Mouse (Mus musculus) hindbrain, embryonic 16.5 days (tissue): ENCODE data around the gene Prss12. TPM values are rescaled to one million over a fixed set of nuclear protein-coding genes. Genes with fewer than 3 reads are reported as not detected.

Experiments
- ATAC-seq: fragments of 200-750 bp; cut with Nextera tagmentation; 2 replicates; pipeline ENCODE4 v1.8.0; 2017; ENCODE audit warnings: moderate TSS enrichment, moderate library complexity
- H3K27ac ChIP-seq: fragments of 300-500 bp; sonication (generic); 2 replicates; pipeline ENCODE4 v1.5.1; 2014; ENCODE audit warnings: low read depth, mild to moderate bottlenecking, control low read depth, low read length, moderate library complexity
- H3K27me3 ChIP-seq: fragments of 300-500 bp; sonication (generic); replicated peaks from 2 replicates; pipeline ENCODE4 v1.6.1; 2014; ENCODE audit warnings: low read length; ENCODE audit not compliant: control insufficient read depth, insufficient read depth
- H3K36me3 ChIP-seq: fragments of 300-500 bp; sonication (generic); 2 replicates; pipeline ENCODE4 v1.6.1; 2014; ENCODE audit warnings: mild to moderate bottlenecking, low read length, moderate library complexity, mixed read lengths; ENCODE audit not compliant: control insufficient read depth, insufficient read depth
- H3K4me1 ChIP-seq: fragments of 300-500 bp; sonication (generic); 2 replicates; pipeline ENCODE4 v1.6.1; 2014; ENCODE audit warnings: low read depth, low read length; ENCODE audit not compliant: control insufficient read depth, insufficient read depth
- H3K4me2 ChIP-seq: fragments of 300-500 bp; sonication (generic); 2 replicates; pipeline ENCODE4 v1.6.1; 2014; ENCODE audit warnings: mild to moderate bottlenecking, low read length, control low read depth, moderate library complexity
- H3K4me3 ChIP-seq: fragments of 300-500 bp; sonication (generic); 2 replicates; pipeline ENCODE4 v1.5.1; 2014; ENCODE audit warnings: mild to moderate bottlenecking, low read length, control low read depth, moderate library complexity
- H3K9ac ChIP-seq: fragments of 300-500 bp; sonication (generic); 2 replicates; pipeline ENCODE4 v1.6.1; 2014; ENCODE audit warnings: low read depth, mild to moderate bottlenecking, control low read depth, low read length, moderate library complexity
- H3K9me3 ChIP-seq: fragments of 300-500 bp; sonication (generic); 2 replicates; pipeline ENCODE4 v1.6.1; 2014; ENCODE audit warnings: mild to moderate bottlenecking, low read length, moderate library complexity; ENCODE audit not compliant: control insufficient read depth
- WGBS: fragments of 180-500 bp; shearing (Covaris S2); extraction: QIAGEN DNeasy Blood & Tissue Kit; methylation state at CpG from one replicate; pipeline ENCODE4 v1.1.7; 2014; 5-methylcytosine and 5-hydroxymethylcytosine counted together
- polyA plus RNA-seq: library from polyadenylated mRNA; unstranded; fragments of >200 nt; fragmentation: Nextera tagmentation; extraction: Ambion mirVana; gene quantifications from 2 replicates; pipeline ENCODE4 v1.2.1, GENCODE M21; 2015

Gene Prss12
- 25.1 and 25.9 TPM in 2 replicates for polyA plus RNA-seq

DNA sequence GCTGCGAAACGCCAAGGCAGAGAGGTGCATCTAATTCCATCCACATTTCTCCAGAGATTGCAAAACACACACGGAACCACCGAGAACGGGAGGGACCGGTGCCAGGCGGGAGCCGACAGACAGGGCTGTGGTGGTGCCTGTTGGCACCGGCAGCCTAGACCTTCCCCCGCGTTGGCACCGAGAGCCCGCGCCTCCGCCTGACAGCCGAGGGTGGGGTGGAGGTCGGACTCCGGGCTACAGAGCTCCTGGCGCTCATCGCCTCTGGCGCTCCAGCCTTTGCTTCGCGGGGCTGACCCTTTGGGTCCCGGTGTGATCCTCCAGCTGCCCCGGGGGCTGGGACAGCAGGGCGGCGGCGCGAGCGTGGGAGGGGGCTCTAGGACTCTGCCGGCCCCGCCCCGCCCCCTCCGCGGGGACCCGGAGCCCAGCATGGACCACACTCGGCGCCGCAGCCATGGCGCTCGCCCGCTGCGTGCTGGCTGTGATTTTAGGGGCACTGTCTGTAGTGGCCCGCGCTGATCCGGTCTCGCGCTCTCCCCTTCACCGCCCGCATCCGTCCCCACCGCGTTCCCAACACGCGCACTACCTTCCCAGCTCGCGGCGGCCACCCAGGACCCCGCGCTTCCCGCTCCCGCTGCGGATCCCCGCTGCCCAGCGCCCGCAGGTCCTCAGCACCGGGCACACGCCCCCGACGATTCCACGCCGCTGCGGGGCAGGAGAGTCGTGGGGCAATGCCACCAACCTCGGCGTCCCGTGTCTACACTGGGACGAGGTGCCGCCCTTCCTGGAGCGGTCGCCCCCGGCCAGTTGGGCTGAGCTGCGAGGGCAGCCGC, at the start of gene Prss12:
TSS of gene Prss12 (plus strand) at position 206 of the 830 bp plus-strand sequence.
- peak; percentile 88 for ATAC-seq
- WGBS = under 1% methylated on average over 69 of the region's 84 CpGs

DNA sequence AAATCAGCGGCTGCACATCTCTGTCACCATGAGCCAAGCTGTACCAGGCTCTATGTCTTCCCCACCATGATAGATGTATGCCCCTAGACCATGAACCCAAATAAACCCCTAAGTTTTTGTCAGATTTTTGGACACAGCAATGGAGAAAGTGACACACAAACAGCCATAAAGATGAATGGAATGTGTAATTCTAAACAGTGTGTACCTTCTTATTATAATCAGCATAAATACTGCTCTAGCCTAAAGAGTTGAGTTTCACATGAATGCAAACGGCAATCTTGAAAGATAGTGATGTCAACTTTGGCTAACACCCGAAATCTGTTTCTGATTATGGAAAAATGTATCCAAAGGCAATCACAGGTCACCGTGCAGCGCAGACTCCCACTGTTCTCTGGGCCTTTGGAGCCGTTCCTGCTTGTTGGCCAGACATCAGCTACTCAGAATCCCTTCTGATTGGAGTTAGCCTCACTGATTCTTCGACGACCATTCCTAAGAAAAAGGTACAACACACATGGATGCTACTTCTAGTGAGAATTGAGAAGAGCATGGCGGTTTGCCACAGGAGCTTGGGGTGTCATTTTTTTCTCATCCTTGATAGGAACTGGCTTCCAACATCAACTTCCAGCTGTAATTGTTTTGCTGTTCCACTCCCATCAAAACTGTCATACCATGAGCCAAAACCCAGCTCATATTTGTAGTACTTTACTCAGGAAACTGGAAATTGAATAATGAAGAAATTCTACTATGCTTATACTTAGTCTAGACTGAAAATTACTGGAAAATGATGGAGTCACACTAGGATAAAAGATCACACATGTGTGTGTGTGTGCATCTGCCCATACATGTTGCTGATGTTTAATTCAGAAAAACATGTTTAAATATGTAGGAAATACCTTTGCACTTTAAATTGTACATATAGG, 48.9 kb upstream of the Prss12 start:
- no peak overlapping the region for H3K4me2 ChIP-seq
- H3K27me3 ChIP-seq = no peaks in the 10 kb centered on the region
- 79% methylated on average over 9 of the region's 9 CpGs for WGBS
- no peak overlapping the region for H3K9ac ChIP-seq
- no peak overlapping the region for H3K27ac ChIP-seq
- no peaks in the 10 kb centered on the region for H3K4me1 ChIP-seq
- no peak for ATAC-seq
- no peaks in the 10 kb centered on the region for H3K36me3 ChIP-seq
- no peak overlapping the region for H3K4me3 ChIP-seq
- H3K9me3 ChIP-seq = no peaks in the 10 kb centered on the region

More for the DNA sequence above, at the start of gene Prss12:
- Histone ChIP-seq H3K9ac (peak within 1 kb of the TSS; percentile 85), H3K27ac (peak within 1 kb of the TSS; percentile 39; the same call in 1 of the 2 replicates), H3K27me3 (no peaks in the 10 kb centered on the region), H3K36me3 (no peaks in the 10 kb centered on the region), H3K4me3 (peak within 1 kb of the TSS; percentile 83), H3K9me3 (no peaks in the 10 kb centered on the region), H3K4me1 (peaks cover 12% of the 10 kb centered on the region), H3K4me2 (peak within 1 kb of the TSS; percentile 100)

DNA sequence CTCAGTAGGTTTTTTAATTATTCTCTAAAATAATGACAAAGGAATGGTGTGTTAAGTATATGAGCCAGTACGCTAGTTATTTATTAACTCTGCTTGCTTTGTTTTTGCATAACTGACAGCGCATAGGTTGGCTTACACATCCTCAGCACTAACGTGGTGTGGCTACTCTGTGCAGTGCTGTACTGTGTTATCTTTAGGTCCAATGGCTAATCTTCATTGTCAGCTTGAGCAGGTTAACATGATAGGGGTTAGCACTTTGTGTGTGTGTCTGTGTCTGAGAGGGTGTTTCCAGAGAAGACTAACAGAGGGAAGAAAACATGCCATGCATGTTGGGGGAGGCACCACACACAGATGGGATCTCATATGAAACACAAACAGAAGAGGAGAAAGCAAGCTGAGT, 41.8 kb upstream of the Prss12 start:
- H3K4me1 ChIP-seq = no peaks in the 10 kb centered on the region
- H3K9ac ChIP-seq = no peak overlapping the region
- no peaks in the 10 kb centered on the region for H3K9me3 ChIP-seq
- WGBS = 80% methylated on average over 3 of the region's 3 CpGs
- H3K4me3 ChIP-seq = no peak overlapping the region
- no peak overlapping the region for H3K4me2 ChIP-seq
- H3K36me3 ChIP-seq = no peaks in the 10 kb centered on the region
- no peak for ATAC-seq
- H3K27ac ChIP-seq = no peak overlapping the region
- H3K27me3 ChIP-seq = no peaks in the 10 kb centered on the region

DNA sequence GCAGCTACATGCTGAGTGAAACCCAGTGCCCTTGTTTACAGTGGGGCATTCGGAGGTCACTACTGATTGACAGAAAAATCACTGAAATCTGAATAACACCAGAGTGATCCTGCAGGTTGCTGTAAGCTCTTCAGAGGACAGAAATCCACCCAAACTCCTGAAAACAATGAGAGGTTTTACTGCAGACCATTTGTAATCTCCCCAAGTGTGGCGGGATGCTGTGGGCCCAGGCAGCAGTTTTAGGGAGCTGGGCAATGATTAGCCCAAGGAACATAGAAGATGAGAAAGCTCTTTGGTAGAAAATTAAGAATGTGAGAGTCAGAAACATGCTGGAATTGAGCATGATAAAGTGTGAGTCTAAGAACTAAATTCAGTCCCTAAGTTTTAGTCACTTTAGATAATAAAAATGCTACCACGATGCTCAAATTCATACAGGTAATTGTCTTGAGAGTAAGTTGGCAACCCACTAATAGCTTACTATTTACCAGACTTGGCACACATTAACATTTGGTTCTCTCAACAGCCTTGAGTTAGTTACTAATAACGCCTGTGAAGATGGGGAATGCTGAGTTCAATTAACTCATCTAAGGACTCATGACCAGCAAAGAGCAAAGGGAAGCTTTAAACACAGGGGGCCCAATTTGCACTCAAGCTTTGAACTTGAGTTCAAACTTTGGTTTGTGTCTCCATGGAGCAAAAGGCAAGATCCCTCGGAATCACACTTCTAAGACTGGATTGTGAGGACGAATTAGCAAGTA, 34.7 kb upstream of the Prss12 start:
- H3K27ac ChIP-seq = no peak overlapping the region
- H3K9ac ChIP-seq = no peak overlapping the region
- H3K4me1 ChIP-seq = no peaks in the 10 kb centered on the region
- H3K9me3 ChIP-seq = no peaks in the 10 kb centered on the region
- ATAC-seq = no peak
- H3K4me3 ChIP-seq = no peak overlapping the region
- H3K36me3 ChIP-seq = no peaks in the 10 kb centered on the region
- H3K4me2 ChIP-seq = no peak overlapping the region
- H3K27me3 ChIP-seq = no peaks in the 10 kb centered on the region
- 78% methylated on average over 6 of the region's 6 CpGs for whole genome bisulfite sequencing

DNA sequence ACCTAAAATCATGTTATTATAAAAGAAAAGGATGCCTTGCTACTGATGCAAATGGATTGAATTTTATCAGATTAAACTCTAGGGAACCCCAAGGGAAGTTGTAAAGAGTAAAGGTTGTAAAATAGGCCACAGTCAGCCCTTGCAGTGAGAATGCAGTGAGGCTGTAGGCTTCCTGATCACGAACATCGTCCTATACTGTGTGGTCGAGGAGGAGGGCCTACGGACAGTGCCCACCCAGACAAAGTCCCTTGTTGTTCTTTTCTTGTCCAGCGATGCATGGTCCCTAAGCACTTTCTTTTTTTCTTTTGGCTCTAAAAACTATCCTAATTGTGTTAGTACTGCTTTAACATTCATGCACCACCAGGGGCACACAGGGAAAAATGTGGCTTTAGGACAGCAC, 33.5 kb upstream of the Prss12 start:
- H3K4me1 ChIP-seq = no peaks in the 10 kb centered on the region
- no peaks in the 10 kb centered on the region for H3K36me3 ChIP-seq
- no peak overlapping the region for H3K4me2 ChIP-seq
- no peak overlapping the region for H3K27ac ChIP-seq
- H3K4me3 ChIP-seq = no peak overlapping the region
- no peaks in the 10 kb centered on the region for H3K9me3 ChIP-seq
- H3K9ac ChIP-seq = no peak overlapping the region
- H3K27me3 ChIP-seq = no peaks in the 10 kb centered on the region
- 29% methylated on average over 5 of the region's 5 CpGs for WGBS
- ATAC-seq = no peak

DNA sequence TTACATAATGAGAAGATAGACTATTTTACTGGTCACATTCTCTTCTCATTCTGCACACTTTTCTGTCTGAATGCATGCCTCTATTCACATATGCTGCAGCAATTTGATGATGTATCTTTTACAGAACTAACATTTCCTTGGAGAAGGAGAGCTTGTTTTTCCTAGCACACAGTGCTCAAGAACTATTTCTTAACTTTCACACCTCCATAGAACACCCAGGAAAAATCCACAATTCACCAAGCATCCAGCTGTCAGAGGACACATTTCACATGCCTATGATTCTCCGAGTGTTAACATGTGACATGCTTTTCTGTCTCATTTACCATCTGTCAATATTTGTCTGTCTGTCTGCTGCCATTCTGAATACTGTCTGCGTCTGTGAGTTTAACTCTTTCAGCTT, 21.1 kb upstream of the Prss12 start:
- no peak for ATAC-seq
- Histone ChIP-seq H3K36me3 (no peaks in the 10 kb centered on the region), H3K9me3 (no peaks in the 10 kb centered on the region), H3K4me1 (no peaks in the 10 kb centered on the region), H3K4me2 (no peak overlapping the region), H3K27me3 (no peaks in the 10 kb centered on the region), H3K27ac (no peak overlapping the region), H3K4me3 (no peak overlapping the region), H3K9ac (no peak overlapping the region)
- 63% methylated on average over 2 of the region's 2 CpGs for WGBS

DNA sequence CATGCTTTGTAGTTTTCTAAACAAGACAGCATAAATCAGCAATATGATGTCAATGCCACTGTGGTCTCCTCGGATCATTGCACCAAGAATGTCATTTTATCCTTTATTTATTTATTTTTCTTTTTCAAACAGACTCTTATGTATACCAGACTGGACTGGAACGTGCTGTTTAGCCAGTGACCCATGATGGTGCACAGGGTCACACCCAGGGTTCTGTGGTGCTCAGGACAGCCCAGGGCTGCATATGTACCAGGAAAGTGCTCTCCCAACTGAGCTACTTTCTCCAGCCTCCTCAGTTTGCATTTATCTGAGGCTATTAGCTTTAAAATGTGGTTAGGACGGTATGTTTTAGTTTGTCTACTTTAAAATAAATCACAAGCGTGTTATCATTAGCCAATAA, 18.7 kb upstream of the Prss12 start:
- no peaks in the 10 kb centered on the region for H3K4me1 ChIP-seq
- no peaks in the 10 kb centered on the region for H3K27me3 ChIP-seq
- no peak overlapping the region for H3K9ac ChIP-seq
- ATAC-seq = no peak
- WGBS = 72% methylated on average over 4 of the region's 4 CpGs
- no peak overlapping the region for H3K27ac ChIP-seq
- no peak overlapping the region for H3K4me2 ChIP-seq
- H3K9me3 ChIP-seq = no peaks in the 10 kb centered on the region
- no peak overlapping the region for H3K4me3 ChIP-seq
- H3K36me3 ChIP-seq = no peaks in the 10 kb centered on the region

DNA sequence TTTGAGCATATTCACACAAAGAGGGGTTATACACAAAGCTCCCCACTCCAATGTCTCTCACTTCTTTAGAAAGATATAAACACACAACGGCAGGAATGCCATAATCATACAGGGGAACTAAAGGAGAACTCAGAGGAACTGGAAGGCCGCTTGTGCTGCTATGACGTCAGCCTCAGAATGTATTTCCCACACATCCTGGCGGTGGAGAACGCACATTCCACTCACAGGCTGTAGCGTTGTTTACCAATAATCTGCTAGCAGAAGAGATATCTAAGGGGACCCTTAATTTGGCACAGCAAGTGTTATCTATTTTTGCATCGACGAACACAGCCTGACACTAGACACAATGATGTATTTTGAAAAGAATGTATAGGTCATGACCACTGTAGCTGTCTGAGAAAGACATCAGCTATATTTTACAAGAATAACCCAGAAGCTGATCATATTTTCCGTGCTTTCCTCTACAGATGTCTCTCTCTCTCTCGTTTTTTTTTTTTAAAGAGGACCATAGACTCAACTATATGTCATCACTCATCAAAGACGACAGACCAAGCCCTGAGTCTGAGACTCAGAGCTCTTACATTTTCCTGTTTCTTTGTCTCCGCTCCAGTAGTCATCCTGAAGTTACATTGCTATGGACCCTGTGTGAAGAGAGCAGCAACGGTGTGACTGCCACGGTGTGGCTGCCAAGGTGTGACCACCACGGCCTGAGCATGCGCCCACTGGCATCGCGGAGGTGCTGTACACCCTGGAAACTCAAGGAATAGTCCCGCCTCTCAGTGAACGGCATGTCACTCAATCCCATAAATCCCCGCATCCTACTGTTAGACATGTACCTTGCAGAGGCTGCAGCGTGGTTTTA, 16.9 kb upstream of the Prss12 start:
- H3K4me1 ChIP-seq = no peaks in the 10 kb centered on the region
- no peak overlapping the region for H3K4me2 ChIP-seq
- whole genome bisulfite sequencing = 80% methylated on average over 22 of the region's 22 CpGs
- no peaks in the 10 kb centered on the region for H3K36me3 ChIP-seq
- H3K4me3 ChIP-seq = no peak overlapping the region
- no peak overlapping the region for H3K27ac ChIP-seq
- H3K9me3 ChIP-seq = no peaks in the 10 kb centered on the region
- H3K9ac ChIP-seq = no peak overlapping the region
- ATAC-seq = no peak
- no peaks in the 10 kb centered on the region for H3K27me3 ChIP-seq
